Mouse (Mus musculus) myocyte (in vitro differentiated cells): ENCODE measurements around the gene Gm45140.

ENCODE experiments used
- POLR2A ChIP-seq: IDR thresholded peaks from one replicate; pipeline ENCODE4 v1.6.1; 2011; ENCODE audit warnings: low read depth, mild to moderate bottlenecking, control low read depth, moderate library complexity; ENCODE audit not compliant: insufficient read length
- USF1 ChIP-seq: IDR thresholded peaks from one replicate; pipeline ENCODE4 v1.6.1; 2011; ENCODE audit warnings: low read depth, mild to moderate bottlenecking, control low read depth, moderate library complexity

GRCm38 (mm10) chr6:87838551-87839197 is 3.1 kb upstream of the Gm45140 start, which contains the start of gene Isy1:
- TF ChIP-seq POLR2A (peak; percentile 76), USF1 (no peak)
